Mouse (Mus musculus): ENCODE data around the gene Gatm.

Gene Gatm

DNA sequence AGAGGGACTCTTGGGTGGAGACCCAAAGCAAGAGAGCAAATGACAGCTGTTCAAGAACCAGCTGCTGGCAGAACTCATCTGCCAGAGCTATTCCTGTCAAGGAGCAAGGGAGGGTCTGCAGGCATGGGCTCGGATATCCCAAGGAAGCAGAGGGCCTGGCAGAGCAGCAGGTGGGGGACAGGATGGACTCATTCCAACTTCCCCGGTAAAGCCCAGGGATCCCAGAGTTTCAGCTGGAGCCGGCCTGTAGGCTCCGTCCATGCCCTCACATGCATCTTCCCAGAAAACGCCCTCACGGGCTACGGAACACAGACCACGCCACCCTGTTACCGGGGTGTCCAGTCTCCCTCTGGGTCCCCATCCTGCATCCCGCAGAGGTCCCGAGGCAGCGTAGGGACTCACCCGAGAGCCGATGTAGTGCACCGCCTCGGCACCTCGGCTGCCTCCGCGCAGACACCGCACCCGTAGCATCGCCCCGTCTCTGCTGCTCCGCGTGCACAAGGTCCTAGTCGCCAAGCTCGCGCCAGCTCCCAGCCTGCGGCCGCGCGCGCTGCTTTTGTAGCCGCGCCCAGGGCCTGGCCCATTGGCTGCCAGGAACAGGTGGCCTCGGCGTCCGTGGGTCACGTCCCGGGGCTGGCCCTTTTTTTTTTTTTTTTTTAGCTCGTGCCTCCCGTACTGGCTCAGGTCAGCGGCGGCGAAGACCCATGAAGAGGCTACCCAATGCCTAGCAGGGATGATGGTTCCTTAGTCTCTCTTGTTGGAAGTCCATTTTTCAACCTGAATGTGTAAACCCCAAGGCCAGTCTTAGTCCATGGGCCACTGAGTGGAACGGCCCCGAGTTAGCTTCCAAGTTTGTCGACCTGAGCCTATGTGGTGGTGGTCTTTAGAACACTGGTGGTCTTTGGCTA lies at the start of gene Gatm:
Gene Gatm (minus strand): TSS at position 558 of the 908 bp plus-strand sequence.
- CTCF ChIA-PET: no interaction called here

- CTCF ChIA-PET: interaction anchor here (0.6 kb wide), 1 partner anchor 24 kb away, joined by 3 read pairs; no protein-coding TSS in a partner anchor
Observed at GRCm38 (mm10) chr2:122659825-122660224, 48.7 kb upstream of the Gatm start.

GRCm38 (mm10) chr2:122657707-122658524 lies 46.8 kb upstream of the Gatm start:
- CTCF ChIA-PET: interaction anchor here (0.5 kb wide), 1 partner anchor 20 kb away, joined by 4 read pairs; no protein-coding TSS in a partner anchor

GRCm38 (mm10) chr2:122656767-122657166 lies 45.7 kb upstream of the Gatm start:
- CTCF ChIA-PET: interaction anchor here (0.5 kb wide), 1 partner anchor 26 kb away, joined by 3 read pairs; no protein-coding TSS in a partner anchor

GRCm38 (mm10) chr2:122656052-122656451 lies 44.9 kb upstream of the Gatm start:
- CTCF ChIA-PET: no interaction called here

DNA sequence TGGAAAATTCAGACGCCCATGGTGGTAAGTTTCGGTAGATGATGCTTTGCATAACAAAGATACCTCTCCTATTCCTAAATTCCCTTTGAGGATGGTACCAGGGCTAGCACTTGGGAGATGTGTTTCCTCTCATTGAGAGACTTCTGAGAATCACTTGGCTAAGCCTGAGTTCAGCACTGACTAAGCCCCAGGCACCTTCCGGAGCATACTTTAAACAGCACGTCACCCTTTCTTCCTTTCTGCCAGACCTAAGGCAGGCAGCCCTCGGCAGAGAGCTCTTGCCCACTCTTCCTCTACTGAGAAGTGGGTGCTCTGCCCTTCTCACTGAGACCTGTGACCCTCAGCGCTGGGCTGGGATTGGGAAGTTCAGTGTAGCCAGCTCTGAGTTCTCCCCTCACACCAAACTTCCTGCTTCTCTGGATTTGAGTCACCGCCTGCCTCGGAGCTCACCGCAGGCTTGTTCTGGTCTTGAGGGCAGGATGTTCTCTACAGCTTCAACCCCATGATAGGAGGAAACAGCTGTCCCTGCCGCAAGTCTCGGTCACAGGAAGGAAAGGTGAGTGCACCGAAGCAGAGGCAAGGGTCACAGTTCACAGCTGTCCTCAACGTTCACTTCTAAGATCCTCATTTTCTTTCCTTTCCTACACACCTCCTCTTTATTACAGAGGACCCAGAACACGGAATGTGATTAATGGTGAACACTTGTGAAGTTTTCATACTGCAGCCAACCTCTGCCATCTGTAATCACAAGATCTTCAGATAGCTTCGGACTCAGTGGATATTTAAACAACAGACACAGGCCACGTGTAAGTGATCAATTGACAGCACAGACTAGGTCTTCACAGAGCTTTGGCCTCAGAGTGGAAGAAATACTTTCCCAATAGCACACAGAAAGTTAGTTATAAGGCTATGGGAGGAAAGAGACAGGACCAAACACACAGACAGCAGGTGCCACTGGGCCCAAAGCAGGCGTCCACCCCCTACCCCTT lies 41.3 kb upstream of the Gatm start:
- CTCF ChIA-PET: interaction anchor here (0.7 to 1.0 kb wide), 2 partner anchors 13 to 116 kb away, joined by 3 to 4 read pairs; no protein-coding TSS in a partner anchor

DNA sequence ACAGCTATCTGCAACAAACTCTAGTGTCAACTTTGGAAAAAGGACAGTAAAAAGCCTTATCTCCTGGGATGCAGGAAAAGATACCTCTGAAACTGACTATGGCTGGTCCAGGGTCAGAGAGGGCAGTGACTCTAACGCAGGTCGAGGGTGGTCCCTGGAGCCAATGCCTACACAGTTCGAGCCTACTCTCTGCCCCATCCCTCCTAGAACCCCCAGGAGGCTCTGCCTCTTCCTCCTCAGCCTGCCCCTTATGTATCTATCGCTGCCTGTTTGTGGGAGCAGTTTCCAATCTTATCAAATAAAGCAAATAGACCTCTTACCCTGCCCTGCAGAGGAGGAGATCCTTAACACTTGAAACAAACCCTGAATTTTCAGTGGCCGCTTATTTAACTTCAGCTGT lies 27.6 kb upstream of the Gatm start:
- CTCF ChIA-PET: interaction anchor here (0.7 to 1.8 kb wide), 3 partner anchors 19 to 29 kb away, joined by 3 to 4 read pairs (median 4); no protein-coding TSS in a partner anchor

- CTCF ChIA-PET: interaction anchor here (0.7 to 1.8 kb wide), 3 partner anchors 19 to 30 kb away, joined by 3 to 4 read pairs (median 4); no protein-coding TSS in a partner anchor
Observed at GRCm38 (mm10) chr2:122638029-122638428, 26.9 kb upstream of the Gatm start.

- CTCF ChIA-PET: interaction anchor here (0.6 to 1.8 kb wide), 2 partner anchors 30 to 587 kb away, joined by 4 to 6 read pairs; no protein-coding TSS in a partner anchor
Observed at GRCm38 (mm10) chr2:122637526-122637997, 26.5 kb upstream of the Gatm start.

- CTCF ChIA-PET: interaction anchor here (0.6 kb wide), 1 partner anchor 791 kb away, joined by 3 read pairs; no protein-coding TSS in a partner anchor
Observed at GRCm38 (mm10) chr2:122636686-122637085, 25.6 kb upstream of the Gatm start, which contains the start of gene AA467197. TSS of gene AA467197 (plus strand) at chr2:122636986.

DNA sequence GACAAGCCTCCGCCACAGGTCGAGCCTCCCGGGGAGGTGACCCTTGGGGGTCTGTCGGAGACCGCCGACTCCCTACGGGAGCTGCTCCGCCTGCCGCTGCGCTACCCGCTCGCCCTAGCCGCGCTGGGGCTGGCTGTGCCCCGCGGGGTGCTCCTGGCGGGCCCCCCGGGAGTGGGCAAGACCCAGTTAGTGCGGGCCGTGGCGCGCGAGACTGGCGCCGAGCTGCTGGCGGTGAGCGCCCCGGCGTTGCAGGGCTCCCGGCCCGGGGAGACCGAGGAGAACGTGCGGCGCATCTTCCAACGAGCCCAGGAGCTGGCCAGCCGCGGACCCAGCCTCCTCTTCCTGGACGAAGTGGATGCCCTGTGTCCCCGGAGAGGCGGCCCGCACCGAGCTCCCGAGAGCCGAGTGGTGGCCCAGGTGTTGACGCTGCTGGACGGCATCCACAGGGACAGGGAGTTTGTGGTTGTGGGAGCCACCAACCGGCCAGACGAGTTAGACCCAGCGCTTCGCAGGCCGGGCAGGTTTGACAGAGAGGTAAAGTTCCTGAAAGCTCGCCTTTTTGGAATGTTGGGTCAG lies 20.2 kb upstream of the Gatm start:
- CTCF ChIA-PET: interaction anchor here (0.6 kb wide), 1 partner anchor 256 kb away, joined by 12 read pairs; no protein-coding TSS in a partner anchor

- CTCF ChIA-PET: no interaction called here
Observed at GRCm38 (mm10) chr2:122630465-122631225, 19.5 kb upstream of the Gatm start.

GRCm38 (mm10) chr2:122629871-122630270 lies 18.8 kb upstream of the Gatm start:
- CTCF ChIA-PET: no interaction called here

- CTCF ChIA-PET: interaction anchor here (0.6 to 0.7 kb wide), 3 partner anchors 80 to 1756 kb away, joined by 3 to 5 read pairs (median 5); no protein-coding TSS in a partner anchor
Observed at GRCm38 (mm10) chr2:122628976-122629375, 17.9 kb upstream of the Gatm start.

DNA sequence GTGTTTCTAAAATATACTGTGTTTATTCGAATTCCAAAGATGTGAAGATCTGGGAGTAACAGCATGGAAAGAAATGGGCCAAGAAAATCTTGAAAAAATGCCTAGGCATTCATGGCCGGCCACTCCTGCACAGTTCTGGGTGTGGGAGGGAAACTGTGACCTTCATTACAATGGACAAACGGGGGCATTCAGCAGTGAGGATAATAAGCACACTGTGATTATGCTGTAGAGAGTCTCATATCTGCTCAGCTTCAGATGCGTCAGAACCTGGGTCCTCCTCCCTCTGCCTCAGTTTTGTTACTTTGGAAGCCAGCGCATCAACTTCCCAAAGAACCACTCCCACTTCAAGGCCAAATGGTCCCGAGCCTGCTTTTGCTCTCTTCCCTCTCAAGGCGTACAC lies 14.8 kb upstream of the Gatm start:
- CTCF ChIA-PET: no interaction called here

DNA sequence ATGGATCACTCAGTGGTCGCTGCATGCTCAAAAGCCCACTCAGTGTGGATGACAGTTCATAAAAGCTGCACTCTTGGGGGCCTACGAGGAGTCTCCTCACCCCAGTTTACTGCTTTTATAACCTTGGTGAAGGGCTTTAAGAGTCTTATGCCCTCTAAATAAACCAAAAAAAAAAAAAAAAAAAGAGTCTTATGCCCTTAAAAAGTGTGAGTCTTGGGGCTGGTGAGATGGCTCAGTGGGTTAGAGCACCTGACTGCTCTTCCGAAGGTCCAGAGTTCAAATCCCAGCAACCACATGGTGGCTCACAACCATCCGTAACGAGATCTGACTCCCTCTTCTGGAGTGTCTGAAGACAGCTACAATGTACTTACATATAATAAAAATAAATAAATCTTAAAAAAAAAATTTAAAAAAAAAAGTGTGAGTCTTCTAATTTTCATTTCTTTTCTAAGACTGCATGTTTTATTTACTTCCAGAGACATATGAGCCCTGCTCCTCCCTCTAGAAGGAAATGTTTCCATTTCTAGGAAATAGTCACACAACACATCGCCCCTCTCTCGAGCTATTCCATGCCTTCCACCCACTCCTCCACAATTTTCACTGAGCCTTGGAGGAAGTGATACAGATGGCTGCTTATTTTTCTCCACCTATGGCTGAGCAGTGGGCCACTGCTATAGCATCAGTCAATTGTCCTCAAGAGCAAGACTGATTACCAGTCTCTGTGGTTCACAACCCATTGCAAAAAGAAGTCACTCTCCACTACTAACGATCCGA lies 10.4 kb upstream of the Gatm start:
- CTCF ChIA-PET: no interaction called here

- CTCF ChIA-PET: no interaction called here
Observed at GRCm38 (mm10) chr2:122618719-122619118, 7.6 kb upstream of the Gatm start.

GRCm38 (mm10) chr2:122617792-122618191 lies 6.7 kb upstream of the Gatm start:
- CTCF ChIA-PET: no interaction called here
